Mouse (Mus musculus) lung, adult 2 months (tissue): ENCODE data around the gene Axin1.

Experiments
- CTCF ChIP-seq: fragments of 200-500 bp; IDR thresholded peaks from 2 replicates; pipeline ENCODE4 v1.5.1; 2011; ENCODE audit warnings: mild to moderate bottlenecking, low read length, control low read depth; ENCODE audit not compliant: insufficient read depth
- POLR2A ChIP-seq: fragments of 200-500 bp; IDR thresholded peaks from 2 replicates; pipeline ENCODE4 v1.6.1; 2011; ENCODE audit warnings: low read depth, mild to moderate bottlenecking, control low read depth, low read length, borderline replicate concordance; ENCODE audit errors: extremely low read depth

DNA sequence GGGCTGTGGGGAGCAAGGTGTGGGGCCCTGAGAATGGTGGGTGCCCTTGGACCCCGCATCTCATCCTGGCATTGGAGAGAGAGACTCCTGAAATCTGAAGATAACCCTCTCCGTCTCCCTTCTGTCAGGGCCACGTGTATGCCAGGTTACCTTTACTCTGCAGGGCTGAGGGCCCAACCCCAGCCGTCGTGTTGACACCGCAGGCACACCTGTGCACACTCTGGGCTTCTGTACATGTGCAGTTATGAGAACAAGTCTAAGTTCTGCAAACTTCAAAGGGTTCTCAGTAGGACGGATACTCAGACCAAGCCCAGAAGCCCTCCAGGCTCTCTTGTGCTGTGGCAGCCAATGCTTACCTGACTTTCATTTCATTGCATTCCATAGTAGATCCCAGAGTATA lies 73.8 kb downstream of the Axin1 start:
- TF ChIP-seq CTCF (no peak), POLR2A (no peak)
